Mouse (Mus musculus): ENCODE measurements at regions not wholly inside any gene's neighbourhood (a gene's known extent, or its start where the extent isn't known, plus 50 kb on each side); places are given as distances from the start of the nearest gene placed in this dataset.
A peak's percentile ranks its signal among the peaks of the same experiment; 100 is the strongest.

GRCm38 (mm10) chr4:125880028-125880427 lies 144.3 kb upstream of the Csf3r start:
- DNase-seq (ENCODE audit: inconsistent age in 2 of 2, low spot score in 1 of 2) = peak; percentile 18 to 48

GRCm38 (mm10) chr4:125882531-125882930 lies 141.8 kb upstream of the Csf3r start:
- peak; percentile 72 to 85 for DNase-seq (ENCODE audit: inconsistent age in 2 of 2, low spot score in 1 of 2)

GRCm38 (mm10) chr4:125890510-125890909 lies 133.8 kb upstream of the Csf3r start:
- no peak for DNase-seq (ENCODE audit: inconsistent age in 2 of 2, low spot score in 1 of 2)

DNA sequence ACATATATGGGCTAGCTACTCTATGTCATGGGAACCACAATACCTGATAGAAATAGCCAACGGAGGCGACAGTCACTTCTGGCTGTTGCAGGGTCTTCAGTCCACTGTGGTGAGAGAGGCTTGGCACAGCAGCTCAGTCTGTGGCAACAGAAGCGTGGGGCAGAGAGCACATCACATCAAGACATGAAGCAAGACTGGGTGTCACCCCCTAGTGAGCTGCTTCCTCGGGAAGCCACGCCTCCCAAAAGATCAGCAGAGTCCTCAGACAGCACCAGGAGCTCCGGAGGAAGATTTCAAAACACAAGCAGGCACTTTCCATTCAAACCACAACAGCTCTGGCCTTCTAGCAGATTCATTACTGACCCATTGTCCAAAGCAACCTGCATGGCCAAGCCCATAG lies 131.2 kb upstream of the Csf3r start:
- no peak for DNase-seq (ENCODE audit: inconsistent age in 2 of 2, low spot score in 1 of 2)

GRCm38 (mm10) chr4:125897707-125898106 lies 126.6 kb upstream of the Csf3r start:
- DNase-seq (ENCODE audit: inconsistent age in 2 of 2, low spot score in 1 of 2) = no peak

- no peak for DNase-seq (ENCODE audit: inconsistent age in 2 of 2, low spot score in 1 of 2)
Observed at GRCm38 (mm10) chr4:125898631-125899348, 125.6 kb upstream of the Csf3r start.

GRCm38 (mm10) chr4:125901546-125902276 lies 122.6 kb upstream of the Csf3r start:
- no peak for DNase-seq (ENCODE audit: inconsistent age in 2 of 2, low spot score in 1 of 2)

DNA sequence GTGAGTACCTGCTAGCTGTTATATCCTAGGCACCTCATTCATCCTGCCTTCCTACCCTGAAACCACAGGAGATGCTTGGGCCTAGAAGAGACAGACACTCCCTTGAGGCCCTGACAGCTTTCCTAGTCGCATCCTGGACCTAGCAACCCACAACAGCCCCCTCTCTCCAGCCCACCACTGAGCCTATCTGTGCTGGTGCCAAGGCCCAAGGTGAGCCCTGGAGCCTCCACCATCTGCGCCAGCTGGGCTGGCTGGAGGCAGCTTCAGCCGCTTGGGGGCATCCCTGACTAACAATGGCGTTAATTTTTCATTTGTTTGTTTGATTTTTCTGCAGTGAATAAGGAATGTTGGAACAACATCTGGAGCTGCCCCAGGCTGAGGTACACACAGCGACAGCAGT lies 118.1 kb upstream of the Csf3r start:
- DNase-seq (ENCODE audit: inconsistent age in 2 of 2, low spot score in 1 of 2) = no peak

DNA sequence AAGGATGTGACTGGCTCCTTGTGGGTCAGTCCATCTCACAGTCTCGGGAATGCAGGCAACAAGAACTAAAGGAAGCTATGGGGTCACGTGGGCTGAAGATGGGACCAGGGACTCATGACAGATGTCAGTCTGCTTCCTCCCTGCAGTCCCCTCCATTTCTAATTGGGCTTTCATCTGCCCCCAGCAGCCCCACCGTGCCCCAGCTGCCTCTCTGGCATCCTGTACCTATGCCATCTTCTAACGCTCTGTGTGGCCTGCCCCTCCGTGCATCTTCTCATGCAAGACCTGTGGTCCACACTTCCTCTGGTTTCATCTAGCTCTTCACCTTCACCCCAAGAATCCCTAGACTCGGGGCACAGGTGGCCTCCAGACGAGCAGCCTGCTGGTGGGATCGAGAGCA lies 115.4 kb upstream of the Csf3r start:
- no peak for DNase-seq (ENCODE audit: inconsistent age in 2 of 2, low spot score in 1 of 2)

- peak; percentile 86 to 95 for DNase-seq (ENCODE audit: inconsistent age in 2 of 2, low spot score in 1 of 2)
Observed at GRCm38 (mm10) chr4:125911541-125912270, 112.6 kb upstream of the Csf3r start.

DNA sequence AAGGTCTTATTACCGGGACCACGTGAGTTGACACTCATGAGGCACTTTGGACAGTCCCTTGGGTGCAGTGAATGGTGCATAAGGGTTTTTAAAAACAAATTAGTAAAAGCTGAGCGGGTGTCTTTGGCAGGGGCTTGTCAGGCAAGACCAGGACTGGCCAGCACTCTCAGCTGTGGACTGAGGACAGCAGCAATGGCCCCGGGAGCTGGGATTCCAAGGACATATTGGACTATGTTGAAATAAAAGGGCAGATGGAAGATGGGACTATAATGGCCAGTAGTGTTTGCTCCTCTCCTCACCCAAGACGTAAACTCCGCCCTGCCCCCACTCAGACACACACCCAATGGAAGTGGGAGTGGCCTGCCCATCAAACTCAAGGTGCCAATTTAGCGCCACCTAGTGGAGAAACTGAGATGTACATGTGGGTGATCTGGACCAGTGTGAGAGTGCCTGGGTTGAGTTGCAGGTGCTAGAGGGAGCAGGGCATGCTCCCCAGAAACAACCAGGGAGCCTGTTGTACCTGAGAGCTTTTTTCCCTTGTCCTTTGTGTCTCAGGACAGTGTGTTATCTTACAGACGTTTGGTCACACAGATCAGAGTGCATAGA lies 111.8 kb upstream of the Csf3r start:
- peak; percentile 74 to 92 for DNase-seq (ENCODE audit: inconsistent age in 2 of 2, low spot score in 1 of 2)

DNA sequence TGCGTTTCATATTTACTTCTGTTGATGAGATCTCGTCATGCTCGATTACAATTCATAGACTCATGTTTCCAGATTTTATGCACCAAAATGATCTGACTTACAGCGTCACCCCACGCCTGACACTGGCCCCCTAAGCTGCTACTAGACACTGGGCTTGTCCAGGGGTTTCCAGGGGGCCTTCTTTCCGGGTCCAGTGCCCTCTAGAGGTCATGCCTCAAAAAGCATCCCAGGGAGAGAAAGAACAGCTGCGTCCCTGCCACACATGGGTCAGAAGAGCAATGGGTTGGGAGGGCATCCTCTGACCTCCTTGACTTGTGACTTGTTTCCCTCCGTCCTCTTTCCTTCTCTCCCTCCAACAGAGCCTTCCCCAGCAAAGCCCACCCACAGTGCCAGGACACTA lies 109.2 kb upstream of the Csf3r start:
- DNase-seq (ENCODE audit: inconsistent age in 2 of 2, low spot score in 1 of 2) = peak in 1 of 2 experiments; percentile 56

DNA sequence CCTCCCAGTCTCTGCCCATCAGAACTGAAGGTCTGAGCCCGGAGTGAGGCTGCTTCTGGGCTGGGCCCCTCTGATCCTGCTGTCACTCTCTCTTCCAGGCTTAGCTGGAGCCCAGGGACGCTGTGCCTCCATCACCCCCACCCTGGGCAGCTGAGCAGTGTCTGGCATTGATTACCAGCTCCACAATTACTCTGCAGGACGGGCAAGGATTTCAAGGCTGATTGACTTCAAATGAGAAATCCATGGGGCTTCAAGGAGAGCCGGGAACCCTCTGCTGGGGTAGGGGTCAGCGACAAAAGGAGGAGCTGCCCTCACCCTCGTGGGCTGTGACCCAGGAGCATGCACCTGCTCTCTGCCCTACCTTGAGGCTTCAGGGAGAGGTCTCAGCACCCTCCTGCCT lies 107.1 kb upstream of the Csf3r start:
- no peak for DNase-seq (ENCODE audit: inconsistent age in 2 of 2, low spot score in 1 of 2)

GRCm38 (mm10) chr4:125921550-125922316 lies 102.6 kb upstream of the Csf3r start:
- peak; percentile 63 to 86 for DNase-seq (ENCODE audit: inconsistent age in 2 of 2, low spot score in 1 of 2)

- no peak for DNase-seq (ENCODE audit: inconsistent age in 2 of 2, low spot score in 1 of 2)
Observed at GRCm38 (mm10) chr4:125922317-125922878, 102.0 kb upstream of the Csf3r start.

- DNase-seq (ENCODE audit: inconsistent age in 2 of 2, low spot score in 1 of 2) = no peak
Observed at GRCm38 (mm10) chr4:125923225-125923624, 101.1 kb upstream of the Csf3r start.

DNA sequence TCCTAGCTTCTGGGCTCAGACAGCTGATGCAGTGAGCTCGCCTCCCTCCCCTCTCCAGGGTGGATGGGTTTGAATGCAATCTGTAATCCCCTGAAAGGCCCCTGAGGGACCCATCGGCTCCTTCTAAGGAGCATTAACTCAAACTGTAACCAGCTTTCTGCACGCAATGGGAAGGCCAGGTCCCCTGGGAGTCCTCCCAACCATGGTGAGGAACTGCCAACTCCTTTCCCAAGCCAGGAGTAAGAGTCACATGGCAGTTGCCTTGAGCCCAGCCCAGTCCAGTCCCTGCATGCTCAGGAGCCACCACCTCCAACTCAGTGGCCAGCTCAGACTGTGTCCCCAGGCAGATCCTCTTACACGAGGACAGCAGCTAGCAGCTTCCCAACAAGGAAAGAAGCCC lies 96.2 kb upstream of the Csf3r start:
- DNase-seq (ENCODE audit: inconsistent age in 2 of 2, low spot score in 1 of 2) = peak in 1 of 2 experiments; percentile 46

- DNase-seq (ENCODE audit: inconsistent age in 2 of 2, low spot score in 1 of 2) = no peak
Observed at GRCm38 (mm10) chr4:125929122-125929772, 95.1 kb upstream of the Csf3r start.

GRCm38 (mm10) chr4:125930764-125931163 lies 93.6 kb upstream of the Csf3r start:
- peak in 1 of 2 experiments; percentile 68 for DNase-seq (ENCODE audit: inconsistent age in 2 of 2, low spot score in 1 of 2)

DNA sequence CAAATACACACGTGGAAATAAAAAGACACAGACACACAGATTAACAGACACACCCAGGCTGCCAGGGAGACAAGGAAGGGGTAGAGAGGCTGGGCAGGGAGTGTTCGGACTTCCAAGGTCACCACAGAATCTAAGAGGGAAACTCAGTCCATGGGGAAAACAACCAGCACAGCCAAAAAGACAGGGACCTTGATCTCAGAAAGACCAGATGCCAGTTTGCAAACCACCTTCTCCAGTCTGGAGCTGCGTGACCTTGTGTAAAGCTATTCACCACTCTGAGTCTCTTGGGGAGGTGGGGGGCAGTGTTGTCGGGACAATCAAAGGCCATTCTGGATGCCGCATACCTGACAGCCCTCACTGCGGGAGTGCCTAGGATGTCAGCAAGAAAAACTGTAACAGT lies 93.0 kb upstream of the Csf3r start:
- DNase-seq (ENCODE audit: inconsistent age in 2 of 2, low spot score in 1 of 2) = peak; percentile 62 to 82
